Mouse (Mus musculus): ENCODE results near the gene Cmpk2. TPM values are rescaled to one million over a fixed set of nuclear protein-coding genes. Genes with fewer than 3 reads are reported as not detected.
"Not testable (repeated sequence)": the region's sequence is repeated elsewhere in the genome, so short reads cannot be mapped to it uniquely, and the experiment has no call there.

Gene Cmpk2
- polyA plus RNA-seq (2014; fragmentation: Nextera tagmentation; extraction: Ambion mirVana), result 5.9 and 6.4 TPM in 2 replicates

GRCm38 (mm10) chr12:26469098-26470041 is at the start of gene Cmpk2:
Gene Cmpk2 (plus strand): TSS chr12:26469204.
- H3K9me3 ChIP-seq (replicated peaks; ENCODE audit: control insufficient read depth, low read length), result no peaks in the 10 kb centered on the region
- no peaks in the 10 kb centered on the region; the same call in 1 of the 2 replicates for H3K4me1 ChIP-seq (ENCODE audit: control insufficient read depth, insufficient read depth, low read length)
- peak within 1 kb of the TSS; percentile 78 for H3K9ac ChIP-seq (replicated peaks; ENCODE audit: low read length)
- WGBS, result under 1% methylated on average over 65 of the region's 69 CpGs
- H3K27ac ChIP-seq (replicated peaks; ENCODE audit: low read depth, low read length), result peak within 1 kb of the TSS; percentile 52
- peak within 1 kb of the TSS; percentile 99 for H3K4me2 ChIP-seq (ENCODE audit: low read depth, low read length)
- H3K36me3 ChIP-seq (replicated peaks; ENCODE audit: control insufficient read depth, insufficient read depth, low read depth, low read length), result no peaks in the 10 kb centered on the region
- no peaks in the 10 kb centered on the region for H3K27me3 ChIP-seq (ENCODE audit: control insufficient read depth, insufficient read depth, low read length)
- ATAC-seq (replicated peaks; ENCODE audit: insufficient number of reproducible peaks, low FRiP score, low TSS enrichment, low read depth), result peak; percentile 79
- peak within 1 kb of the TSS; percentile 64 for H3K4me3 ChIP-seq (ENCODE audit: low read depth, low read length)
- DNase-seq (ENCODE audit: low spot score), result peak; percentile 78

DNA sequence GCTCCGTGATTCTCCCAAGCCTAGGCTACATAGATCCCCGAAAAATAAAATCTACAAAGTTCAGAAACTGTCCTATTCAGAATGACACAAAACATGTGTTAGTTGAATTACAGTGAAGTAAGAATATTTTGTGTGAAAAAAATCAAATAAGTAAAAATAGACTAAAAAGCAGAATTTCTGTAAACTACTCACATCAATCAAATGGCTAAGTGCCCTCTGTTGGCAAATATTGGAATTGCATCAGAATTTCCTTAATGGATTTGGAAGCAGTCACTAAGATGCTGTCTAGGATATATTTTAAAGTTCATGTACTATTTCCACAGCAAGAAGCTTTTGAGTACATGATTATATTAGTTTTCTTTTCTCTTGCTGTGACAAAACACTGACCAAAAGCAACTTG is 44.2 kb upstream of the Cmpk2 start:
- peak; percentile 82 for DNase-seq (ENCODE audit: low spot score)
- no peak overlapping the region for H3K4me3 ChIP-seq (ENCODE audit: low read depth, low read length)
- 93% methylated on average over 2 of the region's 2 CpGs for WGBS
- no peak overlapping the region for H3K9ac ChIP-seq (replicated peaks; ENCODE audit: low read length)
- ATAC-seq (replicated peaks; ENCODE audit: insufficient number of reproducible peaks, low FRiP score, low TSS enrichment, low read depth), result no peak
- H3K9me3 ChIP-seq (replicated peaks; ENCODE audit: control insufficient read depth, low read length), result no peaks in the 10 kb centered on the region
- H3K27ac ChIP-seq (replicated peaks; ENCODE audit: low read depth, low read length), result no peak overlapping the region
- H3K27me3 ChIP-seq (ENCODE audit: control insufficient read depth, insufficient read depth, low read length), result no peaks in the 10 kb centered on the region
- H3K4me1 ChIP-seq (ENCODE audit: control insufficient read depth, insufficient read depth, low read length), result no peaks in the 10 kb centered on the region
- H3K4me2 ChIP-seq (ENCODE audit: low read depth, low read length), result no peak overlapping the region
- no peaks in the 10 kb centered on the region for H3K36me3 ChIP-seq (replicated peaks; ENCODE audit: control insufficient read depth, insufficient read depth, low read depth, low read length)

DNA sequence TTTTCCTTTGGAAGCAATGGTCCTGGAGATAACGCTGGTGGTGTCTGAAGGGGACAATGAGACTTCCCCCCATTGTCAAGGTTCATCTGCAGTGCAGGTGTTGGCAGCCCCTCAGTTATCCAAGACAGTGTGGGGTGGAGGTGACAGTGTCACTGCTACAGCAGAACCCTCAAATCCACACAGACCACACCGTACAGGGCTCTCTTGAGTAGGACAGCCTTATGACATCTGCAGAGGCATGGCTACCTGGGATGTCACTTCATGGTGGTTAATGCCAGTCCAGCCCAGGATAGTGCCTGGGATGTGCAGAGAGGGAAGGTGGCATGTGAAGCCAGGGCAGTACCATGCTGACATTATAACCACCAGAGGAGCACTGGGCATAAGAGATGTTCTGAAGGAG is 40.2 kb upstream of the Cmpk2 start:
- H3K4me3 ChIP-seq (ENCODE audit: low read depth, low read length); ATAC-seq (replicated peaks; ENCODE audit: insufficient number of reproducible peaks, low FRiP score, low TSS enrichment, low read depth); DNase-seq (ENCODE audit: low spot score); H3K27ac ChIP-seq (replicated peaks; ENCODE audit: low read depth, low read length); H3K4me2 ChIP-seq (ENCODE audit: low read depth, low read length); H3K4me1 ChIP-seq (ENCODE audit: control insufficient read depth, insufficient read depth, low read length); H3K36me3 ChIP-seq (replicated peaks; ENCODE audit: control insufficient read depth, insufficient read depth, low read depth, low read length); H3K9ac ChIP-seq (replicated peaks; ENCODE audit: low read length); H3K27me3 ChIP-seq (ENCODE audit: control insufficient read depth, insufficient read depth, low read length); H3K9me3 ChIP-seq (replicated peaks; ENCODE audit: control insufficient read depth, low read length): not testable (repeated sequence)
- 88% methylated on average over 2 of the region's 2 CpGs for WGBS

DNA sequence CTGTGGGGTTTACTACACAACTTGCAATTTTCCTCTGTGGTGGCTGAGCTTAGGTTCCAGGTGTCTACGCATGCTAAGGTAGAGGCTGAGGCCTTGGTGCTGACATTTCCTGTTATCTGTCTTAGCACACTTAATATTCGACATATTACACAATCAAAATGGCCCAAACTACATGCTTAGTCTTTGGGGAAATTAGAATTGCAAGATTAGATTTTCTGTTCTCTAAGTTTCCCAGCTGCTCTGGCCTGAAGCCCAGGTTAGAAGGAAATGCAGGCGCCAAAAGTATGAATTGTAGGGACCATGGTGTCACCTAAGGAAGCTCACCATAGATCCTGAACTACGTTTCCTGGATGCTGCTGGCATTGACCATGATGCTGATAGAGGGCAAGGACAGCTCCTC is 32.7 kb upstream of the Cmpk2 start:
- ATAC-seq (replicated peaks; ENCODE audit: insufficient number of reproducible peaks, low FRiP score, low TSS enrichment, low read depth), result no peak
- no peak overlapping the region for H3K4me3 ChIP-seq (ENCODE audit: low read depth, low read length)
- no peaks in the 10 kb centered on the region for H3K27me3 ChIP-seq (ENCODE audit: control insufficient read depth, insufficient read depth, low read length)
- H3K27ac ChIP-seq (replicated peaks; ENCODE audit: low read depth, low read length), result no peak overlapping the region
- H3K36me3 ChIP-seq (replicated peaks; ENCODE audit: control insufficient read depth, insufficient read depth, low read depth, low read length), result no peaks in the 10 kb centered on the region
- DNase-seq (ENCODE audit: low spot score), result no peak
- no peaks in the 10 kb centered on the region for H3K9me3 ChIP-seq (replicated peaks; ENCODE audit: control insufficient read depth, low read length)
- no peak overlapping the region for H3K4me2 ChIP-seq (ENCODE audit: low read depth, low read length)
- H3K9ac ChIP-seq (replicated peaks; ENCODE audit: low read length), result no peak overlapping the region
- 93% methylated on average over 4 of the region's 4 CpGs for WGBS
- H3K4me1 ChIP-seq (ENCODE audit: control insufficient read depth, insufficient read depth, low read length), result no peaks in the 10 kb centered on the region

DNA sequence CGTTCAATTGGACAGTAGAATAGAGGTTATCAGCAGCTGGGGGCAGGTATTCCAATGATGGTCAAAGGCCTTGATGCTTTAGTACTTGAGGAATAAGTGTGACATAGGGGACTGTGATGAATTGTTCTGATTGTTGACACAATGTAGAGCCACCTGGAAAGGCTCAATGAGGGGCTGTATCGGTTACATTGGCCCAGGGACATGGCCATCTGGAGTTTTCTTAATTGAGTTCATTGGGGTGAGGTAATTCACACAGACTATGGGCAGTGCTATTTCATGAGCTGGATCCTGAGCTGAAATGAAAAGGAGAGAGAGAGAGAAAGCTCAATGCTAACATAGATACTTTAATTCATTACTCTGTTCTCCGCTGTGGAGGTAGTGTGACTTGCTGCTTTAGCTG is 31.1 kb upstream of the Cmpk2 start:
- H3K36me3 ChIP-seq (replicated peaks; ENCODE audit: control insufficient read depth, insufficient read depth, low read depth, low read length), result no peaks in the 10 kb centered on the region
- 73% methylated on average over 3 of the region's 3 CpGs for WGBS
- H3K4me1 ChIP-seq (ENCODE audit: control insufficient read depth, insufficient read depth, low read length), result no peaks in the 10 kb centered on the region
- ATAC-seq (replicated peaks; ENCODE audit: insufficient number of reproducible peaks, low FRiP score, low TSS enrichment, low read depth) (no peak), DNase-seq (ENCODE audit: low spot score) (no peak)
- H3K4me3 ChIP-seq (ENCODE audit: low read depth, low read length), result no peak overlapping the region
- H3K27ac ChIP-seq (replicated peaks; ENCODE audit: low read depth, low read length), result no peak overlapping the region
- no peaks in the 10 kb centered on the region for H3K27me3 ChIP-seq (ENCODE audit: control insufficient read depth, insufficient read depth, low read length)
- no peaks in the 10 kb centered on the region for H3K9me3 ChIP-seq (replicated peaks; ENCODE audit: control insufficient read depth, low read length)
- no peak overlapping the region for H3K9ac ChIP-seq (replicated peaks; ENCODE audit: low read length)
- no peak overlapping the region for H3K4me2 ChIP-seq (ENCODE audit: low read depth, low read length)

DNA sequence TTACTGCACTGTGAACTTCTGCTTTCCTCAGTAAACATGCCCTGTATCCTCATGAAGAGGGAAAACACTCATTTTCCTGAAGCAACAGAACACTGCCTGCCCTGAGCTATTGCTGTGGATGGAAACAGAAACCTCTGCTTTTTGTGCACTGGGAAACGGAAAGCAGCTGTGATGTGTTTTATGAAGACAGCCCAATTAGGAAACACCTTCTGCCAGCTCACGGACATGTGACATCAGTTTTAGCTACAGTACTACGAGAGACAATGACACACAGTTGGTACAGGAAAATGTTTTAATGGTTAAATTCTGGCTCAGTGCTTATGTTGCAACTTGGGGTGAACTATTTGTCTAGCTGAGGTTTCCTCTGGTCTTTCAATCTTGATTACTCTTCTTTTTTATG is 29.6 kb upstream of the Cmpk2 start:
- H3K4me1 ChIP-seq (ENCODE audit: control insufficient read depth, insufficient read depth, low read length), result no peaks in the 10 kb centered on the region
- no peaks in the 10 kb centered on the region for H3K36me3 ChIP-seq (replicated peaks; ENCODE audit: control insufficient read depth, insufficient read depth, low read depth, low read length)
- 67% methylated on average over 3 of the region's 3 CpGs for WGBS
- H3K27me3 ChIP-seq (ENCODE audit: control insufficient read depth, insufficient read depth, low read length), result no peaks in the 10 kb centered on the region
- no peak overlapping the region for H3K27ac ChIP-seq (replicated peaks; ENCODE audit: low read depth, low read length)
- no peak overlapping the region for H3K4me3 ChIP-seq (ENCODE audit: low read depth, low read length)
- H3K9ac ChIP-seq (replicated peaks; ENCODE audit: low read length), result no peak overlapping the region
- no peaks in the 10 kb centered on the region for H3K9me3 ChIP-seq (replicated peaks; ENCODE audit: control insufficient read depth, low read length)
- H3K4me2 ChIP-seq (ENCODE audit: low read depth, low read length), result no peak overlapping the region
- ATAC-seq (replicated peaks; ENCODE audit: insufficient number of reproducible peaks, low FRiP score, low TSS enrichment, low read depth), result no peak
- no peak for DNase-seq (ENCODE audit: low spot score)

- H3K36me3 ChIP-seq (replicated peaks; ENCODE audit: control insufficient read depth, insufficient read depth, low read depth, low read length), result no peaks in the 10 kb centered on the region
- ATAC-seq (replicated peaks; ENCODE audit: insufficient number of reproducible peaks, low FRiP score, low TSS enrichment, low read depth) (no peak), DNase-seq (ENCODE audit: low spot score) (peak; percentile 82)
- H3K27me3 ChIP-seq (ENCODE audit: control insufficient read depth, insufficient read depth, low read length), result no peaks in the 10 kb centered on the region
- H3K4me3 ChIP-seq (ENCODE audit: low read depth, low read length), result no peak overlapping the region
- 1% methylated on average over 2 of the region's 2 CpGs for WGBS
- H3K9me3 ChIP-seq (replicated peaks; ENCODE audit: control insufficient read depth, low read length), result no peaks in the 10 kb centered on the region
- H3K4me2 ChIP-seq (ENCODE audit: low read depth, low read length), result no peak overlapping the region
- no peak overlapping the region for H3K9ac ChIP-seq (replicated peaks; ENCODE audit: low read length)
- H3K27ac ChIP-seq (replicated peaks; ENCODE audit: low read depth, low read length), result no peak overlapping the region
- no peaks in the 10 kb centered on the region for H3K4me1 ChIP-seq (ENCODE audit: control insufficient read depth, insufficient read depth, low read length)
Measured at GRCm38 (mm10) chr12:26444054-26444453, 24.9 kb upstream of the Cmpk2 start.

DNA sequence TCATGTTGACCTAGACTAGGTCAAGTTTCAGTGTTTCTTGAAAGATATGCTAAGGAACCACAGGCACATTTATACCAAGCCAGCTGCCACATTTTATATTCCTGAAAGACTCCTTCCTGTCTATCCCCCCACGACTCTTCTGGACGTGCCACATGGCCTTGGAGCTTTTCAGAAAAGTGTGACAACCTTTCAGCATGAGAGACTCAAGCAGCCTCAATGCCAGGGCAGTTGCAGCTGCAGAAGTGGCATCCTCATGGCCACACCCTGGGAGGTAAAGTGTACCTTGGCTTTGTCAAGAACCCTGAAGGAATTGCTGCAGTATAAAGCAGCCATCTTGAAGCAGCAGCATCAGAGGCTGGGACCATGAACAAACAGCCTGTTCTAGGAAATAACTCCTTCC is 24.5 kb upstream of the Cmpk2 start:
- H3K27me3 ChIP-seq (ENCODE audit: control insufficient read depth, insufficient read depth, low read length), result no peaks in the 10 kb centered on the region
- H3K4me2 ChIP-seq (ENCODE audit: low read depth, low read length), result no peak overlapping the region
- 85% methylated on average over 2 of the region's 2 CpGs for WGBS
- H3K36me3 ChIP-seq (replicated peaks; ENCODE audit: control insufficient read depth, insufficient read depth, low read depth, low read length), result no peaks in the 10 kb centered on the region
- no peak overlapping the region for H3K9ac ChIP-seq (replicated peaks; ENCODE audit: low read length)
- H3K4me3 ChIP-seq (ENCODE audit: low read depth, low read length), result no peak overlapping the region
- H3K9me3 ChIP-seq (replicated peaks; ENCODE audit: control insufficient read depth, low read length), result no peaks in the 10 kb centered on the region
- ATAC-seq (replicated peaks; ENCODE audit: insufficient number of reproducible peaks, low FRiP score, low TSS enrichment, low read depth) (no peak), DNase-seq (ENCODE audit: low spot score) (no peak)
- H3K4me1 ChIP-seq (ENCODE audit: control insufficient read depth, insufficient read depth, low read length), result no peaks in the 10 kb centered on the region
- H3K27ac ChIP-seq (replicated peaks; ENCODE audit: low read depth, low read length), result no peak overlapping the region

Data from embryonic facial prominence, embryonic 11.5 days (tissue).